Mouse (Mus musculus) effector memory CD4-positive, alpha-beta T cell, adult 7 months (primary cell): Measurements from ENCODE around the gene Gm31571. TPM values are rescaled to one million over a fixed set of nuclear protein-coding genes. Genes with fewer than 3 reads are reported as not detected.

ENCODE experiments used
- polyA plus RNA-seq: library from polyadenylated mRNA; unstranded; fragments of 100-300 nt; shearing (Covaris generic); gene quantifications from one replicate; pipeline ENCODE4 v1.2.1, GENCODE M21; 2017

Gene Gm31571
- not detected for polyA plus RNA-seq

GRCm38 (mm10) chrY:22051253-22051652 lies at the start of gene Gm31571:
Gene Gm31571, minus strand, starts transcription at chrY:22051353.

